Mouse (Mus musculus): ENCODE results near the gene Gpc6. TPM values are rescaled to one million over a fixed set of nuclear protein-coding genes. Genes with fewer than 3 reads are reported as not detected.

The Gpc6 gene
- total and polyA plus RNA-seq, 3 experiments, result not detected

DNA sequence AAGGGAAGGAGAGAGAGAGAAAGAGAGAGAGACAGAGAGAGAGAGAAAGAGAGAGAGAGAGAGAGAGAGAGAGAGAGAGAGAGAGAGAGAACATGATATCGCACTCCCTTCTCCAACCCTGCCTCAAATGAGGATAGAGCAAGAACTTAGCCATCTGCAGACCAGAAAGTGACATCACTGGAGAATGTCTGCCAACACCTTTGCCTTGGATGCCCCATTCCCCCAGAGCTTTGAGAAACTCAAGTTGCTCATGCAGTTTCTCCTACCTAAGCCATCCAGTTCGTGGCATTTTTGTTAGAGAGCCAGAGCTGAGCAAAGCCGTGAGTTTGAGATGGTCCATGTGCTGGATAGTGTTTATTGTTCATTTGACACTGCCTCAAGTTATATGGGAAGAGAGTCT is 1030.9 kb downstream of the Gpc6 start:
- no peaks in the 10 kb centered on the region for H3K36me3 ChIP-seq (ENCODE audit: control insufficient read depth in 1 of 2, insufficient read depth in 2 of 2, low read length in 2 of 2)

DNA sequence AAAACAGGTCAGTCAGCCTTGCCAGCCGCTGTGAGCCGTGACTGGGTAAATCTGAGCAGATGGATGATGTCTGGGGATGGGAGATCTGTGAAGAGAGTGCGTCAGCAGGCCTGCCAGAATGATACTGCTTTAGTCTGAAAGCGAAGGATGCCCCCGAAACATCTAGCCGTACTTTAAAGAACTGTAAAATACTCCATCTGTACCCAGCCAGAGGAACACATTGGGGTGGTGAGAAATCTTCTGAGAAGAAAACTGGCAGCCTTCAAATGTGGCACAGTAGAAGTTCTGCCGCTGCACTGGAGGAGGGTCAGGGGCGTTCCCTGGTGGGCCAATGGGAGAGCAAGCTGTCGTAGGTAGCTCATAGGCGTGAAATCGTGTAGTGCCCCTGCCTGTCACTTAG is 1033.3 kb downstream of the Gpc6 start:
- H3K4me3 ChIP-seq (ENCODE audit: control insufficient read depth in 1 of 2, insufficient read depth in 1 of 2, low read depth in 2 of 2, low read length in 2 of 2), result no peak overlapping the region
- no peaks in the 10 kb centered on the region for H3K36me3 ChIP-seq (ENCODE audit: control insufficient read depth in 1 of 2, insufficient read depth in 2 of 2, low read length in 2 of 2)
- H3K27ac ChIP-seq (ENCODE audit: control insufficient read depth, low read depth, low read length), result no peak overlapping the region
- DNase-seq (ENCODE audit: low read depth, low spot score), result no peak
- H3K9me3 ChIP-seq (replicated peaks; ENCODE audit: insufficient read depth, low read length), result no peaks in the 10 kb centered on the region
- H3K79me2 ChIP-seq (ENCODE audit: control insufficient read depth, insufficient read depth, low read length, poor library complexity), result no peaks in the 10 kb centered on the region
- no peaks in the 10 kb centered on the region for H3K4me1 ChIP-seq (ENCODE audit: control insufficient read depth in 1 of 2, insufficient read depth in 2 of 2, low read length in 2 of 2)
- H3K9ac ChIP-seq (ENCODE audit: control insufficient read depth, low read depth, low read length, poor library complexity, severe bottlenecking), result no peak overlapping the region
- H3K27me3 ChIP-seq (ENCODE audit: control insufficient read depth in 1 of 2, insufficient read depth in 2 of 2, low read length in 2 of 2), result no peaks in the 10 kb centered on the region
- TF ChIP-seq GATA1 (IDR thresholded peaks at IDR 0.05; ENCODE audit: low read depth, low read length), result no peak
- no peak for TF ChIP-seq SIN3A (IDR thresholded peaks at IDR 0.05; ENCODE audit: low read length)
- TF ChIP-seq ZC3H11A (IDR thresholded peaks at IDR 0.05; ENCODE audit: low read depth, low read length), result no peak
- TF ChIP-seq CHD1 (IDR thresholded peaks at IDR 0.05; ENCODE audit: low read depth, low read length), result no peak
- TF ChIP-seq UBTF (IDR thresholded peaks at IDR 0.05; ENCODE audit: borderline replicate concordance, insufficient read depth, low read depth, low read length), result no peak
- no peak for TF ChIP-seq POLR2A (IDR thresholded peaks at IDR 0.05; ENCODE audit: control insufficient read depth in 1 of 2, insufficient read depth in 1 of 2, low read depth in 1 of 2, low read length in 2 of 2, poor library complexity in 1 of 2)
- TF ChIP-seq MAZ (IDR thresholded peaks at IDR 0.05; ENCODE audit: low read depth, low read length), result no peak
- TF ChIP-seq BHLHE40 (IDR thresholded peaks at IDR 0.05; ENCODE audit: borderline replicate concordance, low read depth, low read length), result no peak
- no peak for TF ChIP-seq MXI1 (IDR thresholded peaks at IDR 0.05; ENCODE audit: low read depth, low read length)
- no peak for TF ChIP-seq ETS1 (IDR thresholded peaks at IDR 0.05; ENCODE audit: low read depth, low read length)
- TF ChIP-seq TCF12 (IDR thresholded peaks at IDR 0.05; ENCODE audit: low read depth, low read length), result no peak
- no peak for TF ChIP-seq RCOR1 (IDR thresholded peaks at IDR 0.05; ENCODE audit: low read depth, low read length)
- no peak for TF ChIP-seq KAT2A (conservative IDR thresholded peaks at IDR 0.05; ENCODE audit: low read depth, low read length)
- no peak for TF ChIP-seq CHD2 (IDR thresholded peaks at IDR 0.05; ENCODE audit: low read length)
- no peak for TF ChIP-seq CTCF (IDR thresholded peaks at IDR 0.05 in 2 of 3, conservative IDR thresholded peaks at IDR 0.05 in 1 of 3; ENCODE audit: control insufficient read depth in 1 of 3, insufficient read depth in 1 of 3, low read depth in 2 of 3, low read length in 3 of 3, poor library complexity in 1 of 3, severe bottlenecking in 1 of 3)
- no peak for TF ChIP-seq RAD21 (IDR thresholded peaks at IDR 0.05; ENCODE audit: low read depth, low read length)
- no peak for TF ChIP-seq SMC3 (IDR thresholded peaks at IDR 0.05; ENCODE audit: low read depth, low read length)
- no peak for TF ChIP-seq MAX (IDR thresholded peaks at IDR 0.05; ENCODE audit: low read length)

More for the DNA sequence above, 1030.9 kb downstream of the Gpc6 start:
- Histone ChIP-seq H3K79me2 (ENCODE audit: control insufficient read depth, insufficient read depth, low read length, poor library complexity) (no peaks in the 10 kb centered on the region), H3K4me3 (ENCODE audit: control insufficient read depth in 1 of 2, insufficient read depth in 1 of 2, low read depth in 2 of 2, low read length in 2 of 2) (no peak overlapping the region), H3K4me1 (ENCODE audit: control insufficient read depth in 1 of 2, insufficient read depth in 2 of 2, low read length in 2 of 2) (no peaks in the 10 kb centered on the region), H3K27ac (ENCODE audit: control insufficient read depth, low read depth, low read length) (no peak overlapping the region), H3K9me3 (replicated peaks; ENCODE audit: insufficient read depth, low read length) (no peaks in the 10 kb centered on the region), H3K9ac (ENCODE audit: control insufficient read depth, low read depth, low read length, poor library complexity, severe bottlenecking) (no peak overlapping the region), H3K27me3 (ENCODE audit: control insufficient read depth in 1 of 2, insufficient read depth in 2 of 2, low read length in 2 of 2) (no peaks in the 10 kb centered on the region)
- no peak for DNase-seq (ENCODE audit: low read depth, low spot score)
- TF ChIP-seq EP300 (IDR thresholded peaks at IDR 0.05; ENCODE audit: low read depth in 1 of 2, low read length in 2 of 2) (no peak), POLR2AphosphoS2 (IDR thresholded peaks at IDR 0.05; ENCODE audit: low read length) (no peak), USF2 (IDR thresholded peaks at IDR 0.05; ENCODE audit: borderline replicate concordance in 1 of 2, insufficient read depth in 1 of 2, low read depth in 1 of 2, low read length in 2 of 2) (no peak), SIN3A (IDR thresholded peaks at IDR 0.05; ENCODE audit: low read length) (no peak), POLR2AphosphoS5 (IDR thresholded peaks at IDR 0.05; ENCODE audit: borderline replicate concordance, low read depth, low read length) (no peak), MEF2A (IDR thresholded peaks at IDR 0.05; ENCODE audit: extremely low read depth, insufficient replicate concordance, low read depth, low read length, poor library complexity, severe bottlenecking) (no peak), HCFC1 (IDR thresholded peaks at IDR 0.05; ENCODE audit: low read depth, low read length) (no peak), MAZ (IDR thresholded peaks at IDR 0.05; ENCODE audit: low read depth, low read length) (no peak), SMC3 (IDR thresholded peaks at IDR 0.05; ENCODE audit: low read depth, low read length) (no peak), TAL1 (IDR thresholded peaks at IDR 0.05; ENCODE audit: low read length) (no peak), POLR2A (IDR thresholded peaks at IDR 0.05; ENCODE audit: control insufficient read depth in 1 of 2, insufficient read depth in 1 of 2, low read depth in 1 of 2, low read length in 2 of 2, poor library complexity in 1 of 2) (no peak), MAFK (IDR thresholded peaks at IDR 0.05; ENCODE audit: borderline replicate concordance, low read depth, low read length) (no peak), MYB (IDR thresholded peaks at IDR 0.05; ENCODE audit: low read depth, low read length) (no peak)
